Mouse (Mus musculus): ENCODE measurements around the gene Ptprk.

DNA sequence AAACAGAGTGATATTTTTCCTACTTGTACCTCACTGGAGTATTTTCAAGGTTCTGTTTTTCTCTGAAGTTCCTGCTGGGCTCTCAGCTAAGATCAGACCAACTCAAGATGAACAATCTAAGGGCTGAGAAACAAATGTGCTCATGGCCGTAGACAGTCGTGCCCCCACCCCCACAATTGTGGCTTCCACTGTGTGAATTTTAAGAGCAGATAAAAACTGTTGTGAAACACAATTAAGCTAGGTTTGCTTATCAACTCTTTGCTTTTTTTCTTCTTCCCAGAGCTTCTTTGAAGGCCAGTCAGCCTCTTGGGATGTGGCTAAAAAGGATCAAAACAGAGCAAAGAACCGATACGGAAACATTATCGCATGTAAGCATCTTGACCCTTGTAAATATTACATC is 493.4 kb downstream of the Ptprk start:
- TF ChIP-seq CTCF (IDR thresholded peaks at IDR 0.05; ENCODE audit: low read depth) = no peak
- TF ChIP-seq EP300 (IDR thresholded peaks at IDR 0.05; ENCODE audit: low read depth) = no peak
